18 mouse cellular contexts compared by ENCODE assay signal in genomic region chr5:114359586-114359985, GRCm38 (mm10). TPM values are rescaled to one million over a fixed set of nuclear protein-coding genes. Genes with fewer than 3 reads are reported as not detected.
DNase-seq lines count a peak whose midpoint lies in the region; ATAC-seq lines count a peak whose summit lies in the region.
"Had no signal": no experiment of that assay in that cellular context is flagged by ENCODE, and none has a peak within 500 bp of the region (broad histone marks: within the 10 kb centered on the region; RNA-seq: fewer than 3 reads in every experiment).

No protein-coding gene starts in this region.

- 62% methylated on average over 8 of the region's 8 CpGs for WGBS in heart, embryonic 11.5 days (ENCODE audit: insufficient replicate concordance)
- 33% methylated on average over 8 of the region's 8 CpGs for WGBS in intestine, embryonic 16.5 days
- WGBS in stomach, embryonic 14.5 days, result 31% methylated on average over 8 of the region's 8 CpGs

- peak; percentile 79 for DNase-seq in heart, adult 11 months
- no peak for DNase-seq in spleen, postnatal 4 days (ENCODE audit: low spot score in 2 of 2)
- no peak for DNase-seq in spleen, postnatal 36 days (ENCODE audit: low spot score in 2 of 2)
- DNase-seq: adrenal gland, postnatal 25 days; cerebellum, adult 11 months; gastrocnemius, postnatal 25 days; lung, embryonic 14.5 days; thymus, postnatal 36 days had no signal

- no peak overlapping the region for H3K27ac ChIP-seq in heart, embryonic 11.5 days (ENCODE audit: low read depth, low read length)
- H3K27ac ChIP-seq in intestine, embryonic 16.5 days (ENCODE audit: low read length), result peak overlapping the region; percentile 65
- H3K27ac ChIP-seq in stomach, embryonic 14.5 days (ENCODE audit: low read length), result peak overlapping the region; percentile 55; the same call in 1 of the 2 replicates
- H3K27ac ChIP-seq: embryonic facial prominence, embryonic 15.5 days; forebrain, embryonic 10.5 days; kidney, embryonic 15.5 days; liver, embryonic 12.5 days had no signal

- H3K27me3 ChIP-seq in heart, embryonic 11.5 days (ENCODE audit: control insufficient read depth, insufficient read depth, low read length), result no peaks in the 10 kb centered on the region
- H3K27me3 ChIP-seq in intestine, embryonic 16.5 days (replicated peaks; ENCODE audit: control insufficient read depth, insufficient read depth, low read length), result no peaks in the 10 kb centered on the region
- no peaks in the 10 kb centered on the region for H3K27me3 ChIP-seq in stomach, embryonic 14.5 days (ENCODE audit: control insufficient read depth, insufficient read depth, low read length)
- H3K27me3 ChIP-seq: CH12.LX; embryonic facial prominence, embryonic 15.5 days; kidney, embryonic 15.5 days; liver, embryonic 12.5 days had no signal

- no peaks in the 10 kb centered on the region for H3K9me3 ChIP-seq in heart, embryonic 11.5 days (replicated peaks; ENCODE audit: control insufficient read depth, low read length)
- H3K9me3 ChIP-seq in intestine, embryonic 16.5 days (ENCODE audit: control insufficient read depth, low read length), result no peaks in the 10 kb centered on the region
- H3K9me3 ChIP-seq in stomach, embryonic 14.5 days (ENCODE audit: control insufficient read depth, low read depth, low read length), result no peaks in the 10 kb centered on the region
- H3K9me3 ChIP-seq: embryonic facial prominence, embryonic 15.5 days; forebrain, embryonic 10.5 days; kidney, embryonic 15.5 days; liver, embryonic 12.5 days had no signal

- peaks cover 3% of the 10 kb centered on the region; the same call in 1 of the 2 replicates for H3K4me1 ChIP-seq in heart, embryonic 11.5 days (ENCODE audit: control insufficient read depth, insufficient read depth, low read length)
- H3K4me1 ChIP-seq in intestine, embryonic 16.5 days (ENCODE audit: control insufficient read depth, insufficient read depth, low read length), result peaks cover 26% of the 10 kb centered on the region
- H3K4me1 ChIP-seq in stomach, embryonic 14.5 days (ENCODE audit: control insufficient read depth, insufficient read depth, low read length), result peaks cover 18% of the 10 kb centered on the region; the same call in 1 of the 2 replicates

- no peak overlapping the region for H3K4me3 ChIP-seq in heart, embryonic 11.5 days (ENCODE audit: low read depth, low read length)
- H3K4me3 ChIP-seq in intestine, embryonic 16.5 days (ENCODE audit: low read length), result no peak overlapping the region
- no peak overlapping the region for H3K4me3 ChIP-seq in stomach, embryonic 14.5 days (ENCODE audit: low read depth, low read length)
- H3K4me3 ChIP-seq: embryonic facial prominence, embryonic 15.5 days; forebrain, embryonic 10.5 days; kidney, embryonic 15.5 days; liver, embryonic 12.5 days had no signal

- no peak for ATAC-seq in heart, embryonic 11.5 days (replicated peaks; ENCODE audit: insufficient number of reproducible peaks, low FRiP score, low TSS enrichment)
- ATAC-seq in common myeloid progenitor, adult 5-6 weeks (replicated peaks; ENCODE audit: low read depth, poor library complexity, severe bottlenecking), result 0 out of 2 replicates have a peak, but pooled peaks have one; percentile 24
- no peak for ATAC-seq in intestine, embryonic 16.5 days
- ATAC-seq in stomach, embryonic 14.5 days (ENCODE audit: insufficient number of reproducible peaks, insufficient read depth, low FRiP score, low read depth), result no peak
- ATAC-seq: inflammation-experienced regulatory T-cells, adult 6 months; liver, embryonic 12.5 days had no signal

- peaks cover 13% of the 10 kb centered on the region for H3K36me3 ChIP-seq in heart, embryonic 11.5 days (ENCODE audit: control insufficient read depth, insufficient read depth, low read length)
- H3K36me3 ChIP-seq in intestine, embryonic 16.5 days (ENCODE audit: control insufficient read depth, insufficient read depth, low read length), result peaks cover 13% of the 10 kb centered on the region
- H3K36me3 ChIP-seq in stomach, embryonic 14.5 days (ENCODE audit: control insufficient read depth, insufficient read depth, low read length), result peaks cover 24% of the 10 kb centered on the region

- H3K4me2 ChIP-seq in heart, embryonic 11.5 days, result no peak overlapping the region
- H3K4me2 ChIP-seq in intestine, embryonic 16.5 days (ENCODE audit: low read depth, low read length), result no peak overlapping the region
- H3K4me2 ChIP-seq in stomach, embryonic 14.5 days (replicated peaks; ENCODE audit: low read depth, low read length), result no peak overlapping the region
- H3K4me2 ChIP-seq: embryonic facial prominence, embryonic 15.5 days; kidney, embryonic 15.5 days; liver, embryonic 12.5 days; lung, embryonic 14.5 days had no signal

- H3K9ac ChIP-seq in heart, embryonic 11.5 days (ENCODE audit: low read depth, low read length), result no peak overlapping the region
- H3K9ac ChIP-seq in intestine, embryonic 16.5 days (ENCODE audit: low read depth, low read length), result no peak overlapping the region
- H3K9ac ChIP-seq in stomach, embryonic 14.5 days (replicated peaks; ENCODE audit: low read depth, low read length), result no peak overlapping the region
- H3K9ac ChIP-seq: embryonic facial prominence, embryonic 15.5 days; kidney, embryonic 15.5 days; liver, embryonic 12.5 days; lung, embryonic 14.5 days had no signal

RNA-seq across cellular contexts. Expression of gene Kctd10, which starts 20.7 kb away (rescaled TPM):
- 84.8 and 112 TPM in 2 replicates for polyA plus RNA-seq in heart, embryonic 11.5 days (2014; fragmentation: Nextera tagmentation; extraction: Ambion mirVana)
- 51.3 and 57.5 TPM in 2 replicates for total RNA-seq in common myeloid progenitor, adult 5-6 weeks (2017)
- 132 and 137 TPM in 2 replicates for polyA plus RNA-seq in intestine, embryonic 16.5 days (2015; fragmentation: Nextera tagmentation; extraction: Ambion mirVana)
- 111 and 125 TPM in 2 replicates for polyA plus RNA-seq in stomach, embryonic 14.5 days (2014; fragmentation: Nextera tagmentation; extraction: Ambion mirVana)

RNA-seq across cellular contexts. Expression of gene Ube3b, which starts 20.8 kb away (rescaled TPM):
- polyA plus RNA-seq in heart, embryonic 11.5 days (2014; fragmentation: Nextera tagmentation; extraction: Ambion mirVana), result 43.0 and 54.7 TPM in 2 replicates
- total RNA-seq in common myeloid progenitor, adult 5-6 weeks (2017), result 15.9 and 25.2 TPM in 2 replicates
- polyA plus RNA-seq in intestine, embryonic 16.5 days (2015; fragmentation: Nextera tagmentation; extraction: Ambion mirVana), result 36.4 and 43.5 TPM in 2 replicates
- polyA plus RNA-seq in stomach, embryonic 14.5 days (2014; fragmentation: Nextera tagmentation; extraction: Ambion mirVana), result 46.3 and 51.6 TPM in 2 replicates
